Mouse (Mus musculus) ES-Bruce4 (cell line): ENCODE data around the gene Dlx5.

ENCODE experiments used
- CTCF ChIP-seq: IDR thresholded peaks from one replicate; pipeline ENCODE4 v1.8.1; 2011; ENCODE audit warnings: low read depth, low read length
- EP300 ChIP-seq: IDR thresholded peaks from 2 replicates; pipeline ENCODE4 v1.6.1; 2011; ENCODE audit warnings: low read depth, low read length; ENCODE audit not compliant: insufficient read depth
- POLR2A ChIP-seq: IDR thresholded peaks from one replicate; pipeline ENCODE4 v1.8.1; 2011; ENCODE audit warnings: low read length; ENCODE audit not compliant: insufficient read depth

DNA sequence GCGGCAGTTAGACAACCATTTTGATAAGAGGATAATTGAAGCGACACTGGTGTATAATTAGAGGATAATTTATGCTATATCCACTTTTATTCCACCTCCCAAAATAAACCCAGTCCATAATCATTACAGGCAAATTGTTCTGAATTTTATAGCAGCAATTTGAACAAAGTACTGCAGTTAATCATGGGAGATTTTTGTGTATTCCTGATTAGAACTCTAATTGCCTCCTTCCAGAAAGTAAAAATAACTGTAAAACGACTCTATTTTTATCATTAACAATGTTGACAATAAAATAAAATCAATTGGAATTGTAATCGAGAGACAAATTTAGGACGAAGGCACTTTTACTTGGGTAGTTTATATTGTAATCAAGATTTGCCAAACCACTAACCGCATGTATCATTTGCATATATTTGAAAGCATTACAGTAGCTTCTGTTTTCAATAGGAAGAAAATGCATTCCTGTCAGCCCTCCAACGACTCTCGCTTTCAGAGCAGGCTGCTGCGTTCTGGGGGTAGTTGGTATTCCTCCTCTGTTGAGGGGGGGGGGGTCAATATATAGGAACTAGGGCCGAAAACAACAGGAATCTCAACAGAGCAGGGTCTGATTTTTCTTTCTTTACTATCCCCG is 20.0 kb downstream of the Dlx5 start:
- TF ChIP-seq CTCF (no peak), POLR2A (no peak), EP300 (no peak)
